Mouse (Mus musculus) CH12.LX (cell line): ENCODE data around the gene Ptchd4. TPM values are rescaled to one million over a fixed set of nuclear protein-coding genes. Genes with fewer than 3 reads are reported as not detected.

Experiments
- DNase-seq: peaks from one replicate; pipeline ENCODE4 v3.0.0-alpha.2; 2013; ENCODE audit errors: extremely low read depth
- H3K27ac ChIP-seq: 2 replicates; pipeline ENCODE4 v1.5.1; 2012; ENCODE audit warnings: low read depth, mild to moderate bottlenecking, control low read depth, moderate library complexity; ENCODE audit not compliant: insufficient read depth
- H3K27me3 ChIP-seq: replicated peaks from 2 replicates; pipeline ENCODE3; 2012; ENCODE audit warnings: inconsistent platforms
- H3K36me3 ChIP-seq, 2 experiments: replicated peaks in 1 of 2; 2 replicates each; pipeline versions ENCODE3 to v1.6.1; 2012; ENCODE audit warnings: inconsistent platforms in 1 of 2, low read length in 1 of 2, mild to moderate bottlenecking in 1 of 2, mixed read lengths in 1 of 2, moderate library complexity in 1 of 2; ENCODE audit not compliant: control insufficient read depth in 1 of 2, insufficient read depth in 1 of 2
- H3K4me1 ChIP-seq, 2 experiments: 2 replicates each; pipeline ENCODE4 v1.6.1; 2012; ENCODE audit warnings: inconsistent platforms in 1 of 2, moderate library complexity in 1 of 2; ENCODE audit not compliant: insufficient read depth in 2 of 2, control insufficient read depth in 1 of 2
- H3K4me2 ChIP-seq: 2 replicates; pipeline ENCODE4 v1.6.1; 2012; ENCODE audit warnings: low read depth, mild to moderate bottlenecking, control low read depth; ENCODE audit not compliant: poor library complexity, insufficient read depth, severe bottlenecking
- H3K4me3 ChIP-seq, 3 experiments: fragments of 150-350 bp in 1 of 3; sonication (generic) in 1 of 3; replicated peaks in 1 of 3; 2 replicates each; pipeline versions ENCODE3 to v1.5.1; 2011 to 2012; ENCODE audit warnings: low read depth in 2 of 3, low read length in 2 of 3, mild to moderate bottlenecking in 2 of 3, moderate library complexity in 2 of 3, control low read depth in 1 of 3, improper control_type of control experiment in 1 of 3, inconsistent platforms in 1 of 3, mixed read lengths in 1 of 3; ENCODE audit not compliant: poor library complexity in 1 of 3
- H3K79me2 ChIP-seq: replicated peaks from 2 replicates; pipeline ENCODE4 v1.6.1; 2012; ENCODE audit warnings: mild to moderate bottlenecking, moderate library complexity; ENCODE audit not compliant: control insufficient read depth, poor library complexity, insufficient read depth, severe bottlenecking; ENCODE audit errors: extremely low read depth
- H3K9ac ChIP-seq: 2 replicates; pipeline ENCODE4 v1.6.1; 2012; ENCODE audit warnings: low read depth, mild to moderate bottlenecking, control low read depth, moderate library complexity; ENCODE audit not compliant: insufficient read depth
- H3K9me3 ChIP-seq: replicated peaks from 2 replicates; pipeline ENCODE3; 2012; ENCODE audit warnings: low read length, inconsistent platforms, mixed read lengths
- BHLHE40 ChIP-seq: IDR thresholded peaks from 2 replicates; pipeline ENCODE4 v1.6.1; 2011; ENCODE audit warnings: mild to moderate bottlenecking, low read depth, low read length, improper control_type of control experiment
- CHD1 ChIP-seq: IDR thresholded peaks from 2 replicates; pipeline ENCODE4 v1.6.1; 2012; ENCODE audit warnings: low read depth, low read length, improper control_type of control experiment, inconsistent platforms
- CHD2 ChIP-seq: IDR thresholded peaks from 2 replicates; pipeline ENCODE4 v1.6.1; 2011; ENCODE audit warnings: low read length, improper control_type of control experiment
- E2F4 ChIP-seq: IDR thresholded peaks from 2 replicates; pipeline ENCODE4 v1.6.1; 2011; ENCODE audit warnings: low read depth, low read length, improper control_type of control experiment; ENCODE audit not compliant: insufficient replicate concordance
- ELF1 ChIP-seq: IDR thresholded peaks from 2 replicates; pipeline ENCODE4 v1.6.1; 2014; ENCODE audit warnings: low read depth, mild to moderate bottlenecking, inconsistent platforms, low read length, improper control_type of control experiment
- ETS1 ChIP-seq: conservative IDR thresholded peaks from 2 replicates; pipeline ENCODE4 v1.6.1; 2012; ENCODE audit warnings: low read depth, mild to moderate bottlenecking, inconsistent platforms, low read length, improper control_type of control experiment, moderate library complexity
- IRF4 ChIP-seq: IDR thresholded peaks from 2 replicates; pipeline ENCODE4 v1.6.1; 2014; ENCODE audit warnings: low read depth, mild to moderate bottlenecking, inconsistent platforms, low read length, improper control_type of control experiment
- JUN ChIP-seq: IDR thresholded peaks from 2 replicates; pipeline ENCODE4 v1.6.1; 2011; ENCODE audit warnings: low read depth, mild to moderate bottlenecking, low read length, improper control_type of control experiment, moderate library complexity; ENCODE audit not compliant: insufficient read depth
- KAT2A ChIP-seq: IDR thresholded peaks from 2 replicates; pipeline ENCODE4 v1.6.1; 2012; ENCODE audit warnings: low read length, improper control_type of control experiment, inconsistent platforms; ENCODE audit not compliant: insufficient replicate concordance
- MAFK ChIP-seq: IDR thresholded peaks from 2 replicates; pipeline ENCODE4 v1.6.1; 2011; ENCODE audit warnings: low read length, improper control_type of control experiment; ENCODE audit not compliant: insufficient replicate concordance
- MAX ChIP-seq: IDR thresholded peaks from 2 replicates; pipeline ENCODE4 v1.6.1; 2011; ENCODE audit warnings: low read length, improper control_type of control experiment
- MYC ChIP-seq: IDR thresholded peaks from 2 replicates; pipeline ENCODE4 v1.6.1; 2011; ENCODE audit warnings: low read depth, mild to moderate bottlenecking, improper control_type of control experiment, low read length
- NELFE ChIP-seq: IDR thresholded peaks from 2 replicates; pipeline ENCODE4 v1.6.1; 2011; ENCODE audit warnings: low read depth, low read length, improper control_type of control experiment
- POLR2A ChIP-seq: IDR thresholded peaks from 2 replicates; pipeline ENCODE4 v1.6.1; 2011; ENCODE audit warnings: low read depth, mild to moderate bottlenecking, improper control_type of control experiment, low read length
- POLR2AphosphoS2 ChIP-seq: IDR thresholded peaks from 2 replicates; pipeline ENCODE4 v1.6.1; 2011; ENCODE audit warnings: low read depth, low read length, improper control_type of control experiment
- RAD21 ChIP-seq: IDR thresholded peaks from 2 replicates; pipeline ENCODE4 v1.6.1; 2011; ENCODE audit warnings: low read depth, mild to moderate bottlenecking, low read length, improper control_type of control experiment, moderate library complexity
- RCOR1 ChIP-seq: conservative IDR thresholded peaks from 2 replicates; pipeline ENCODE4 v1.6.1; 2012; ENCODE audit warnings: low read depth, mild to moderate bottlenecking, inconsistent platforms, low read length, improper control_type of control experiment
- SIN3A ChIP-seq: IDR thresholded peaks from 2 replicates; pipeline ENCODE4 v1.6.1; 2012; ENCODE audit warnings: low read length, improper control_type of control experiment, inconsistent platforms
- TBP ChIP-seq: conservative IDR thresholded peaks from 2 replicates; pipeline ENCODE4 v1.6.1; 2011; ENCODE audit warnings: low read depth, low read length, improper control_type of control experiment
- TCF12 ChIP-seq: IDR thresholded peaks from 2 replicates; pipeline ENCODE4 v1.6.1; 2014; ENCODE audit warnings: low read depth, mild to moderate bottlenecking, inconsistent platforms, low read length, improper control_type of control experiment
- UBTF ChIP-seq: IDR thresholded peaks from 2 replicates; pipeline ENCODE4 v1.6.1; 2012; ENCODE audit warnings: low read depth, mild to moderate bottlenecking, inconsistent platforms, low read length, improper control_type of control experiment, moderate library complexity
- USF1 ChIP-seq: IDR thresholded peaks from 2 replicates; pipeline ENCODE4 v1.6.1; 2014; ENCODE audit warnings: low read depth, mild to moderate bottlenecking, inconsistent platforms, low read length, improper control_type of control experiment
- ZC3H11A ChIP-seq: IDR thresholded peaks from 2 replicates; pipeline ENCODE4 v1.6.1; 2012; ENCODE audit warnings: low read depth, mild to moderate bottlenecking, inconsistent platforms, low read length, improper control_type of control experiment
- dilution Hi-C: fragments of 300-500 bp; cut with MboI; formaldehyde crosslinking; loops from 2 replicates; pipeline ENCODE4 v1.14.3; 2020; ENCODE audit warnings: low sequenced_read_pairs; ENCODE audit not compliant: extremely low pct_unique_long_range_greater_than_20kb, extremely low pct_ligation_motif_present
- in situ Hi-C: fragments of 300-500 bp; cut with MboI; formaldehyde crosslinking; loops from 3 replicates; pipeline ENCODE4 v1.14.3; 2019; ENCODE audit warnings: low sequenced_read_pairs, low pct_ligation_motif_present, low pct_unique_long_range_greater_than_20kb, mixed read lengths
- polyA plus RNA-seq: library from polyadenylated mRNA; unstranded; fragments of >175 nt; gene quantifications from 2 replicates; pipeline ENCODE4 v1.2.1, GENCODE M21; 2012; ENCODE audit warnings: low read depth; ENCODE audit not compliant: insufficient read length
- total RNA-seq, 2 experiments: library from RNA; depleted of rRNA; stranded (reverse); fragments of 300-350 nt in 1 of 2; fragments of >200 nt in 1 of 2; gene quantifications; 2 replicates each; pipeline ENCODE4 v1.2.3; 2012 to 2014

Ptchd4 gene
- total and polyA plus RNA-seq, 3 experiments: not detected

GRCm38 (mm10) chr17:42304262-42304661 lies 11.5 kb upstream of the Ptchd4 start:
- no peak for DNase-seq
- H3K4me3 ChIP-seq: no peak overlapping the region
- H3K4me1 ChIP-seq: no peaks in the 10 kb centered on the region
- no peak overlapping the region for H3K9ac ChIP-seq
- dilution Hi-C loops (no loop called here), in situ Hi-C loops (no loop called here)
- no peaks in the 10 kb centered on the region for H3K9me3 ChIP-seq
- no peak overlapping the region for H3K27ac ChIP-seq
- H3K79me2 ChIP-seq: no peaks in the 10 kb centered on the region
- TF ChIP-seq RAD21: no peak
- no peak for TF ChIP-seq IRF4
- no peak for TF ChIP-seq ZC3H11A
- no peak for TF ChIP-seq TCF12
- TF ChIP-seq JUN: no peak
- no peak for TF ChIP-seq CHD2
- TF ChIP-seq BHLHE40: no peak
- no peak for TF ChIP-seq CHD1
- no peak for TF ChIP-seq POLR2AphosphoS2
- TF ChIP-seq ETS1: no peak
- no peak for TF ChIP-seq UBTF
- TF ChIP-seq MYC: no peak
- no peak for TF ChIP-seq ELF1
- no peak overlapping the region for H3K4me2 ChIP-seq
- H3K36me3 ChIP-seq: no peaks in the 10 kb centered on the region
- no peaks in the 10 kb centered on the region for H3K27me3 ChIP-seq

- Histone ChIP-seq H3K27me3 (no peaks in the 10 kb centered on the region), H3K36me3 (no peaks in the 10 kb centered on the region), H3K27ac (no peak overlapping the region), H3K79me2 (no peaks in the 10 kb centered on the region), H3K4me2 (no peak overlapping the region), H3K9me3 (no peaks in the 10 kb centered on the region), H3K4me1 (no peaks in the 10 kb centered on the region), H3K9ac (no peak overlapping the region), H3K4me3 (no peak overlapping the region)
- dilution Hi-C loops: no loop called here
- no peak for DNase-seq
- in situ Hi-C loops: no loop called here
- TF ChIP-seq POLR2A: no peak
- no peak for TF ChIP-seq CHD1
- no peak for TF ChIP-seq IRF4
- no peak for TF ChIP-seq USF1
- TF ChIP-seq TBP: no peak
- no peak for TF ChIP-seq ELF1
- TF ChIP-seq NELFE: no peak
- TF ChIP-seq POLR2AphosphoS2: no peak
- TF ChIP-seq JUN: no peak
- TF ChIP-seq MAX: no peak
- no peak for TF ChIP-seq CHD2
- no peak for TF ChIP-seq RCOR1
- TF ChIP-seq MYC: no peak
- TF ChIP-seq SIN3A: no peak
- TF ChIP-seq ETS1: no peak
- TF ChIP-seq BHLHE40: no peak
- no peak for TF ChIP-seq RAD21
- TF ChIP-seq E2F4: no peak
- TF ChIP-seq KAT2A: no peak
- TF ChIP-seq MAFK: no peak
Measured at GRCm38 (mm10) chr17:42307001-42307400, 8.7 kb upstream of the Ptchd4 start.
